Mouse (Mus musculus) heart, embryonic 16.5 days (tissue): ENCODE results near the gene Kalrn. TPM values are rescaled to one million over a fixed set of nuclear protein-coding genes. Genes with fewer than 3 reads are reported as not detected.

Source experiments
- ATAC-seq: fragments of 200-750 bp; cut with Nextera tagmentation; replicated peaks from 2 replicates; pipeline ENCODE4 v1.8.0; 2017; ENCODE audit warnings: moderate number of reproducible peaks; ENCODE audit not compliant: insufficient read depth, low FRiP score; ENCODE audit errors: extremely low read depth
- H3K27ac ChIP-seq: fragments of 300-500 bp; sonication (generic); 2 replicates; pipeline ENCODE4 v1.5.1; 2014; ENCODE audit warnings: mild to moderate bottlenecking, low read length, control low read depth, moderate library complexity
- H3K27me3 ChIP-seq: fragments of 300-500 bp; sonication (generic); 2 replicates; pipeline ENCODE4 v1.6.1; 2014; ENCODE audit warnings: low read length, mixed read lengths; ENCODE audit not compliant: control insufficient read depth, insufficient read depth
- H3K36me3 ChIP-seq: fragments of 300-500 bp; sonication (generic); 2 replicates; pipeline ENCODE4 v1.6.1; 2014; ENCODE audit not compliant: control insufficient read depth, insufficient read depth
- H3K4me1 ChIP-seq: fragments of 300-500 bp; sonication (generic); 2 replicates; pipeline ENCODE4 v1.6.1; 2014; ENCODE audit warnings: low read length, mixed read lengths; ENCODE audit not compliant: control insufficient read depth, insufficient read depth
- H3K4me2 ChIP-seq: fragments of 300-500 bp; sonication (generic); 2 replicates; pipeline ENCODE4 v1.6.1; 2014; ENCODE audit warnings: low read depth, mild to moderate bottlenecking, control low read depth, low read length
- H3K4me3 ChIP-seq: fragments of 300-500 bp; sonication (generic); 2 replicates; pipeline ENCODE4 v1.5.1; 2014; ENCODE audit warnings: mild to moderate bottlenecking, control low read depth, low read length
- H3K9ac ChIP-seq: fragments of 300-500 bp; sonication (generic); 2 replicates; pipeline ENCODE4 v1.6.1; 2014; ENCODE audit warnings: low read length, control low read depth
- H3K9me3 ChIP-seq: fragments of 300-500 bp; sonication (generic); replicated peaks from 2 replicates; pipeline ENCODE4 v1.6.1; 2016; ENCODE audit warnings: low read length; ENCODE audit not compliant: control insufficient read depth
- WGBS: fragments of 180-500 bp; shearing (Covaris S2); extraction: QIAGEN DNeasy Blood & Tissue Kit; methylation state at CpG from one replicate; pipeline ENCODE4 v1.1.7; 2014; 5-methylcytosine and 5-hydroxymethylcytosine counted together
- polyA plus RNA-seq: library from polyadenylated mRNA; unstranded; fragments of >200 nt; fragmentation: Nextera tagmentation; extraction: Ambion mirVana; gene quantifications from 2 replicates; pipeline ENCODE4 v1.2.1, GENCODE M21; 2015

The Kalrn gene
- polyA plus RNA-seq, 1 experiment from 2014 or later = 30.2 TPM

- no peak overlapping the region for H3K9ac ChIP-seq
- no peaks in the 10 kb centered on the region for H3K9me3 ChIP-seq
- H3K27ac ChIP-seq = no peak overlapping the region
- WGBS = 63% methylated on average over 11 of the region's 11 CpGs
- peaks cover 12% of the 10 kb centered on the region for H3K4me1 ChIP-seq
- H3K27me3 ChIP-seq = no peaks in the 10 kb centered on the region
- H3K36me3 ChIP-seq = no peaks in the 10 kb centered on the region
- no peak overlapping the region for H3K4me3 ChIP-seq
- no peak overlapping the region for H3K4me2 ChIP-seq
- no peak for ATAC-seq
These were observed 9.6 kb downstream of the Kalrn start for GRCm38 (mm10) chr16:34563593-34564280.

GRCm38 (mm10) chr16:34561734-34562135 lies 11.6 kb downstream of the Kalrn start:
- no peak overlapping the region for H3K4me2 ChIP-seq
- WGBS = 47% methylated on average over 5 of the region's 5 CpGs
- H3K9ac ChIP-seq = no peak overlapping the region
- no peak for ATAC-seq
- H3K27ac ChIP-seq = no peak overlapping the region
- no peaks in the 10 kb centered on the region for H3K9me3 ChIP-seq
- no peaks in the 10 kb centered on the region for H3K36me3 ChIP-seq
- H3K27me3 ChIP-seq = no peaks in the 10 kb centered on the region
- H3K4me1 ChIP-seq = peaks cover 21% of the 10 kb centered on the region
- H3K4me3 ChIP-seq = no peak overlapping the region

GRCm38 (mm10) chr16:34560814-34561213 lies 12.5 kb downstream of the Kalrn start:
- Histone ChIP-seq H3K27ac (no peak overlapping the region), H3K4me3 (no peak overlapping the region), H3K36me3 (no peaks in the 10 kb centered on the region), H3K4me1 (peaks cover 21% of the 10 kb centered on the region), H3K27me3 (no peaks in the 10 kb centered on the region), H3K9me3 (no peaks in the 10 kb centered on the region), H3K4me2 (no peak overlapping the region), H3K9ac (no peak overlapping the region)
- no peak for ATAC-seq
- 75% methylated on average over 5 of the region's 5 CpGs for WGBS

GRCm38 (mm10) chr16:34560411-34560810 lies 12.9 kb downstream of the Kalrn start:
- H3K4me2 ChIP-seq = no peak overlapping the region
- no peak overlapping the region for H3K9ac ChIP-seq
- H3K4me1 ChIP-seq = peaks cover 21% of the 10 kb centered on the region
- H3K36me3 ChIP-seq = no peaks in the 10 kb centered on the region
- H3K27ac ChIP-seq = no peak overlapping the region
- 79% methylated on average over 2 of the region's 2 CpGs for WGBS
- H3K9me3 ChIP-seq = no peaks in the 10 kb centered on the region
- no peaks in the 10 kb centered on the region for H3K27me3 ChIP-seq
- H3K4me3 ChIP-seq = no peak overlapping the region
- no peak for ATAC-seq

GRCm38 (mm10) chr16:34557891-34558290 lies 15.4 kb downstream of the Kalrn start:
- no peaks in the 10 kb centered on the region for H3K27me3 ChIP-seq
- H3K4me3 ChIP-seq = no peak overlapping the region
- H3K9me3 ChIP-seq = no peaks in the 10 kb centered on the region
- no peak overlapping the region for H3K9ac ChIP-seq
- H3K4me1 ChIP-seq = peaks cover 19% of the 10 kb centered on the region
- no peak for ATAC-seq
- 50% methylated on average over 6 of the region's 6 CpGs for WGBS
- H3K36me3 ChIP-seq = no peaks in the 10 kb centered on the region
- no peak overlapping the region for H3K4me2 ChIP-seq
- H3K27ac ChIP-seq = no peak overlapping the region

- Histone ChIP-seq H3K9ac (no peak overlapping the region), H3K4me3 (no peak overlapping the region), H3K4me2 (no peak overlapping the region), H3K27ac (no peak overlapping the region), H3K27me3 (no peaks in the 10 kb centered on the region), H3K36me3 (no peaks in the 10 kb centered on the region), H3K4me1 (peaks cover 8% of the 10 kb centered on the region; the same call in 1 of the 2 replicates), H3K9me3 (no peaks in the 10 kb centered on the region)
- ATAC-seq = no peak
- WGBS = 94% methylated on average over 1 of the region's 1 CpGs
These were observed 20.6 kb downstream of the Kalrn start for GRCm38 (mm10) chr16:34552731-34553130.

- H3K4me2 ChIP-seq = no peak overlapping the region
- 72% methylated on average over 5 of the region's 5 CpGs for WGBS
- H3K9ac ChIP-seq = no peak overlapping the region
- no peak overlapping the region for H3K4me3 ChIP-seq
- no peaks in the 10 kb centered on the region for H3K27me3 ChIP-seq
- no peak overlapping the region for H3K27ac ChIP-seq
- H3K9me3 ChIP-seq = no peaks in the 10 kb centered on the region
- peaks cover 8% of the 10 kb centered on the region; the same call in 1 of the 2 replicates for H3K4me1 ChIP-seq
- no peak for ATAC-seq
- H3K36me3 ChIP-seq = no peaks in the 10 kb centered on the region
These were observed 23.8 kb downstream of the Kalrn start for GRCm38 (mm10) chr16:34549470-34549999.

GRCm38 (mm10) chr16:34546805-34547509 lies 26.4 kb downstream of the Kalrn start:
- WGBS = 66% methylated on average over 6 of the region's 6 CpGs
- ATAC-seq = no peak

GRCm38 (mm10) chr16:34543754-34544153 lies 29.6 kb downstream of the Kalrn start:
- WGBS = 73% methylated on average over 4 of the region's 4 CpGs
- no peak overlapping the region for H3K4me2 ChIP-seq

More at GRCm38 (mm10) chr16:34546805-34547509, 26.4 kb downstream of the Kalrn start:
- Histone ChIP-seq H3K4me2 (no peak overlapping the region), H3K9ac (no peak overlapping the region), H3K27me3 (no peaks in the 10 kb centered on the region), H3K4me3 (no peak overlapping the region), H3K9me3 (peaks cover 3% of the 10 kb centered on the region; the same call in 1 of the 2 replicates), H3K27ac (no peak overlapping the region), H3K36me3 (no peaks in the 10 kb centered on the region), H3K4me1 (peaks cover under 1% of the 10 kb centered on the region; the same call in 1 of the 2 replicates)

More at GRCm38 (mm10) chr16:34543754-34544153, 29.6 kb downstream of the Kalrn start:
- ATAC-seq = no peak
- H3K4me1 ChIP-seq = no peaks in the 10 kb centered on the region
- H3K4me3 ChIP-seq = no peak overlapping the region
- H3K27ac ChIP-seq = no peak overlapping the region
- H3K27me3 ChIP-seq = no peaks in the 10 kb centered on the region
- H3K9ac ChIP-seq = no peak overlapping the region
- H3K36me3 ChIP-seq = no peaks in the 10 kb centered on the region
- H3K9me3 ChIP-seq = peaks cover 3% of the 10 kb centered on the region; the same call in 1 of the 2 replicates
